26 mouse cellular contexts compared by ENCODE assay signal in the genomic region with DNA sequence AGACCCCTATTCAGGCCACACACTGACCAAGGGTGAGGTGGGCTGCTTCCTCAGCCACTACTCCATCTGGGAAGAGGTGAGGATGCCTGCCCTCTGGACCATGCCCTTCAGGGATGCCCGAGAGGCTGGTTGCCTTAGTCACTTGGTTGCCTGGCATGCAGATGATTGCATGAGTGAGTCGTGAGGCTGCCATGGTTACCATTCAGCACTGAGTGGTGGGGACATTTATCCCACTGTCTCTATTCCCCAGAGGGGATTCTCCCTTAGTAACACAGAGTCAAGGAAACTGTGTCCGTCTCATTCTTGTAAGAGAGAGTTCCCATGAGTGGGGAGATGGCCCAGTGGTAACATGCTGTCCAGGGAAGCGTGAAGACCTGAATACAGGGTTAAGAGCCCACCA. TPM values are rescaled to one million over a fixed set of nuclear protein-coding genes. Genes with fewer than 3 reads are reported as not detected.
DNase-seq lines count a peak whose midpoint lies in the region; ATAC-seq and TF ChIP-seq lines count a peak whose summit lies in the region.
"Had no signal": no experiment of that assay in that cellular context is flagged by ENCODE, and none has a peak within 500 bp of the region (broad histone marks: within the 10 kb centered on the region; RNA-seq: fewer than 3 reads in every experiment).

No protein-coding gene starts in this region.

- ATAC-seq in forebrain, postnatal 0 days = peak; percentile 53; the same call in 1 of the 2 replicates
- no peak for ATAC-seq in forebrain, embryonic 16.5 days
- peak; percentile 35; the same call in 1 of the 2 replicates for ATAC-seq in hindbrain, embryonic 12.5 days (ENCODE audit: low FRiP score)
- no peak for ATAC-seq in midbrain, postnatal 0 days (ENCODE audit: low FRiP score)
- ATAC-seq: CD4-positive, CD25-positive, alpha-beta regulatory T cell, adult 4 months; intestine, embryonic 15.5 days had no signal

- H3K4me1 ChIP-seq in forebrain, postnatal 0 days (ENCODE audit: insufficient read depth) = no peaks in the 10 kb centered on the region
- no peaks in the 10 kb centered on the region for H3K4me1 ChIP-seq in forebrain, embryonic 16.5 days (replicated peaks; ENCODE audit: control insufficient read depth, insufficient read depth, low read length)
- peaks cover 5% of the 10 kb centered on the region; the same call in 1 of the 2 replicates for H3K4me1 ChIP-seq in hindbrain, embryonic 12.5 days
- no peaks in the 10 kb centered on the region for H3K4me1 ChIP-seq in midbrain, postnatal 0 days (ENCODE audit: insufficient read depth, low read length)
- H3K4me1 ChIP-seq: heart, embryonic 15.5 days; intestine, embryonic 15.5 days; limb, embryonic 10.5 days; stomach, embryonic 15.5 days had no signal

- no peaks in the 10 kb centered on the region for H3K36me3 ChIP-seq in forebrain, postnatal 0 days (ENCODE audit: insufficient read depth)
- H3K36me3 ChIP-seq in forebrain, embryonic 16.5 days (ENCODE audit: control insufficient read depth, insufficient read depth) = no peaks in the 10 kb centered on the region
- H3K36me3 ChIP-seq in hindbrain, embryonic 12.5 days = peaks cover 27% of the 10 kb centered on the region
- H3K36me3 ChIP-seq in midbrain, postnatal 0 days (ENCODE audit: insufficient read depth, low read length) = peaks cover 10% of the 10 kb centered on the region
- H3K36me3 ChIP-seq: heart, embryonic 15.5 days had no signal

- no peaks in the 10 kb centered on the region for H3K27me3 ChIP-seq in forebrain, postnatal 0 days (ENCODE audit: insufficient read depth, low read length)
- no peaks in the 10 kb centered on the region for H3K27me3 ChIP-seq in forebrain, embryonic 16.5 days (replicated peaks; ENCODE audit: control insufficient read depth, insufficient read depth, low read length)
- no peaks in the 10 kb centered on the region for H3K27me3 ChIP-seq in hindbrain, embryonic 12.5 days
- H3K27me3 ChIP-seq in midbrain, postnatal 0 days (ENCODE audit: insufficient read depth, low read length) = no peaks in the 10 kb centered on the region
- H3K27me3 ChIP-seq: heart, embryonic 15.5 days; intestine, embryonic 15.5 days; liver, embryonic 15.5 days; stomach, embryonic 15.5 days had no signal

- 58% methylated on average over 4 of the region's 4 CpGs for WGBS in forebrain, postnatal 0 days
- 64% methylated on average over 4 of the region's 4 CpGs for WGBS in forebrain, embryonic 16.5 days
- WGBS in hindbrain, embryonic 12.5 days = 48% methylated on average over 4 of the region's 4 CpGs
- WGBS in midbrain, postnatal 0 days = 38% methylated on average over 4 of the region's 4 CpGs

- DNase-seq in forebrain, postnatal 0 days = no peak
- DNase-seq in MN1 (ENCODE audit: low spot score) = peak; percentile 18
- DNase-seq in midbrain, postnatal 0 days (ENCODE audit: low spot score) = peak; percentile 57
- DNase-seq in yolk sac, embryonic 10.5 days (ENCODE audit: low spot score) = no peak
- DNase-seq in heart, adult 9 months (ENCODE audit: low spot score in 2 of 2) = no peak
- DNase-seq in c-Kit-positive CD71-positive TER-119-positive erythroid progenitor cells, embryonic 14.5 days (ENCODE audit: low spot score) = no peak
- DNase-seq: adrenal gland, adult 2 months; cerebellum, adult 9-10 months; gastrocnemius, postnatal 36 days; heart, adult 2 months; heart, postnatal 36 days; kidney, adult 8-10 months; kidney, postnatal 14 days; liver; lung, postnatal 4 days; thymus, adult 18-20 months; thymus, postnatal 36 days had no signal

- no peak overlapping the region for H3K4me2 ChIP-seq in forebrain, postnatal 0 days (ENCODE audit: low read depth)
- H3K4me2 ChIP-seq in forebrain, embryonic 16.5 days (ENCODE audit: low read length) = no peak overlapping the region
- no peak overlapping the region for H3K4me2 ChIP-seq in hindbrain, embryonic 12.5 days (replicated peaks)
- no peak overlapping the region for H3K4me2 ChIP-seq in midbrain, postnatal 0 days (ENCODE audit: low read depth, low read length, poor library complexity, severe bottlenecking)
- H3K4me2 ChIP-seq: heart, embryonic 15.5 days; intestine, embryonic 15.5 days; liver, embryonic 15.5 days; stomach, embryonic 15.5 days had no signal

- no peak for TF ChIP-seq CTCF in forebrain, postnatal 0 days (IDR thresholded peaks at IDR 0.05; ENCODE audit: low read depth)
- TF ChIP-seq CTCF in midbrain, postnatal 0 days (IDR thresholded peaks at IDR 0.05) = no peak

- no peak overlapping the region for H3K9ac ChIP-seq in forebrain, postnatal 0 days
- no peak overlapping the region for H3K9ac ChIP-seq in forebrain, embryonic 16.5 days (replicated peaks; ENCODE audit: low read depth, low read length)
- no peak overlapping the region for H3K9ac ChIP-seq in hindbrain, embryonic 12.5 days
- no peak overlapping the region for H3K9ac ChIP-seq in midbrain, postnatal 0 days (replicated peaks; ENCODE audit: low read length, poor library complexity, severe bottlenecking)
- H3K9ac ChIP-seq: heart, embryonic 15.5 days; intestine, embryonic 15.5 days; liver, embryonic 15.5 days; stomach, embryonic 15.5 days had no signal

- H3K27ac ChIP-seq in forebrain, postnatal 0 days (ENCODE audit: low read depth, low read length) = no peak overlapping the region
- H3K27ac ChIP-seq in forebrain, embryonic 16.5 days (ENCODE audit: low read length) = no peak overlapping the region
- H3K27ac ChIP-seq in hindbrain, embryonic 12.5 days = no peak overlapping the region
- H3K27ac ChIP-seq in midbrain, postnatal 0 days (ENCODE audit: low read depth, low read length) = no peak overlapping the region
- H3K27ac ChIP-seq: forebrain, embryonic 10.5 days; heart, adult 2 months; heart, embryonic 15.5 days; intestine, embryonic 15.5 days; limb, embryonic 10.5 days; liver, embryonic 15.5 days; stomach, embryonic 15.5 days had no signal

- H3K4me3 ChIP-seq in forebrain, postnatal 0 days (ENCODE audit: low read depth, low read length) = no peak overlapping the region
- H3K4me3 ChIP-seq in forebrain, embryonic 16.5 days (replicated peaks; ENCODE audit: low read length) = no peak overlapping the region
- no peak overlapping the region for H3K4me3 ChIP-seq in hindbrain, embryonic 12.5 days
- no peak overlapping the region for H3K4me3 ChIP-seq in midbrain, postnatal 0 days (ENCODE audit: low read depth, low read length)
- H3K4me3 ChIP-seq: forebrain, embryonic 10.5 days; heart, adult 2 months; heart, embryonic 15.5 days; intestine, embryonic 15.5 days; limb, embryonic 10.5 days; liver, embryonic 15.5 days; stomach, embryonic 15.5 days had no signal

- H3K9me3 ChIP-seq in forebrain, postnatal 0 days (ENCODE audit: low read length) = no peaks in the 10 kb centered on the region
- 0 out of 2 replicates have a peak, but pooled peaks cover 3% of the 10 kb centered on the region for H3K9me3 ChIP-seq in forebrain, embryonic 16.5 days (ENCODE audit: control insufficient read depth, low read length)
- no peaks in the 10 kb centered on the region for H3K9me3 ChIP-seq in hindbrain, embryonic 12.5 days (replicated peaks)
- no peaks in the 10 kb centered on the region for H3K9me3 ChIP-seq in midbrain, postnatal 0 days (ENCODE audit: low read length)
- H3K9me3 ChIP-seq: forebrain, embryonic 10.5 days; heart, embryonic 15.5 days; intestine, embryonic 15.5 days; limb, embryonic 10.5 days; liver, embryonic 15.5 days; stomach, embryonic 15.5 days had no signal

RNA-seq across cellular contexts. Expression of a gene that starts 9.1 kb away (rescaled TPM):
- total RNA-seq in forebrain, postnatal 0 days (2014; rRNA removed) = 13.6 and 16.9 TPM in 2 replicates
- 10.8 and 14.1 TPM in 2 replicates for polyA plus RNA-seq in forebrain, postnatal 0 days (2015; fragmentation: Nextera tagmentation; extraction: Ambion mirVana)
- 7.3 and 8.4 TPM in 2 replicates for polyA plus RNA-seq in forebrain, embryonic 16.5 days (2015; fragmentation: Nextera tagmentation; extraction: Ambion mirVana)
- 28.5 and 30.2 TPM in 2 replicates for polyA plus RNA-seq in hindbrain, embryonic 12.5 days (2016; fragmentation: Nextera tagmentation; extraction: Ambion mirVana)
- 21.4 and 28.0 TPM in 2 replicates for total RNA-seq in midbrain, postnatal 0 days (2014; rRNA removed)
- polyA plus RNA-seq in midbrain, postnatal 0 days (2015; fragmentation: Nextera tagmentation; extraction: Ambion mirVana) = 22.8 and 26.0 TPM in 2 replicates

RNA-seq across cellular contexts. Expression of a gene that starts 11.0 kb away (rescaled TPM):
- total RNA-seq in forebrain, postnatal 0 days (2014; rRNA removed) = 103 and 109 TPM in 2 replicates
- polyA plus RNA-seq in forebrain, postnatal 0 days (2015; fragmentation: Nextera tagmentation; extraction: Ambion mirVana) = 40.3 and 60.8 TPM in 2 replicates
- 61.4 and 73.7 TPM in 2 replicates for polyA plus RNA-seq in forebrain, embryonic 16.5 days (2015; fragmentation: Nextera tagmentation; extraction: Ambion mirVana)
- 87.9 and 97.0 TPM in 2 replicates for polyA plus RNA-seq in hindbrain, embryonic 12.5 days (2016; fragmentation: Nextera tagmentation; extraction: Ambion mirVana)
- total RNA-seq in midbrain, postnatal 0 days (2014; rRNA removed) = 77.0 and 102 TPM in 2 replicates
- 72.0 and 90.9 TPM in 2 replicates for polyA plus RNA-seq in midbrain, postnatal 0 days (2015; fragmentation: Nextera tagmentation; extraction: Ambion mirVana)

RNA-seq across cellular contexts. Expression of a gene that starts 57.2 kb away (rescaled TPM):
- 52.7 and 57.4 TPM in 2 replicates for total RNA-seq in forebrain, postnatal 0 days (2014; rRNA removed)
- 55.2 and 62.3 TPM in 2 replicates for polyA plus RNA-seq in forebrain, postnatal 0 days (2015; fragmentation: Nextera tagmentation; extraction: Ambion mirVana)
- polyA plus RNA-seq in forebrain, embryonic 16.5 days (2015; fragmentation: Nextera tagmentation; extraction: Ambion mirVana) = 98.6 and 101 TPM in 2 replicates
- 69.1 and 72.5 TPM in 2 replicates for polyA plus RNA-seq in hindbrain, embryonic 12.5 days (2016; fragmentation: Nextera tagmentation; extraction: Ambion mirVana)
- 37.7 and 45.5 TPM in 2 replicates for total RNA-seq in midbrain, postnatal 0 days (2014; rRNA removed)
- 55.0 and 56.0 TPM in 2 replicates for polyA plus RNA-seq in midbrain, postnatal 0 days (2015; fragmentation: Nextera tagmentation; extraction: Ambion mirVana)

RNA-seq across cellular contexts. Expression of a gene that starts 58.2 kb away (rescaled TPM):
- total RNA-seq in forebrain, postnatal 0 days (2014; rRNA removed) = 58.9 and 91.9 TPM in 2 replicates
- 27.3 and 29.4 TPM in 2 replicates for polyA plus RNA-seq in forebrain, postnatal 0 days (2015; fragmentation: Nextera tagmentation; extraction: Ambion mirVana)
- polyA plus RNA-seq in forebrain, embryonic 16.5 days (2015; fragmentation: Nextera tagmentation; extraction: Ambion mirVana) = 18.9 and 20.2 TPM in 2 replicates
- polyA plus RNA-seq in hindbrain, embryonic 12.5 days (2016; fragmentation: Nextera tagmentation; extraction: Ambion mirVana) = 16.4 and 19.5 TPM in 2 replicates
- total RNA-seq in midbrain, postnatal 0 days (2014; rRNA removed) = 66.9 and 73.5 TPM in 2 replicates
- 30.7 and 32.6 TPM in 2 replicates for polyA plus RNA-seq in midbrain, postnatal 0 days (2015; fragmentation: Nextera tagmentation; extraction: Ambion mirVana)

Comparison
In these comparisons a context has a peak if more than half of its experiments do, and no peak if none do; other contexts are left out.
1. ATAC-seq: peak in forebrain, postnatal 0 days (single experiment) and hindbrain, embryonic 12.5 days (single experiment); none in forebrain, embryonic 16.5 days (single experiment) and midbrain, postnatal 0 days (single experiment).
2. DNase-seq: peak in MN1 (single experiment) and midbrain, postnatal 0 days (single experiment); none in forebrain, postnatal 0 days (single experiment), yolk sac, embryonic 10.5 days (single experiment), heart, adult 9 months (0 of 2) and c-Kit-positive CD71-positive TER-119-positive erythroid progenitor cells, embryonic 14.5 days (single experiment).